Mouse (Mus musculus): ENCODE data around the gene Hist1h4j.
A peak's percentile ranks its signal among the peaks of the same experiment; 100 is the strongest.

Hist1h4j gene

GRCm38 (mm10) chr13:21779767-21780731 is 45.2 kb downstream of the Hist1h4j start, which contains the start of gene Hist1h1b:
Gene Hist1h1b (minus strand): TSS chr13:21780625.
- DNase-seq (ENCODE audit: inconsistent ontology term) = peak; percentile 83

DNA sequence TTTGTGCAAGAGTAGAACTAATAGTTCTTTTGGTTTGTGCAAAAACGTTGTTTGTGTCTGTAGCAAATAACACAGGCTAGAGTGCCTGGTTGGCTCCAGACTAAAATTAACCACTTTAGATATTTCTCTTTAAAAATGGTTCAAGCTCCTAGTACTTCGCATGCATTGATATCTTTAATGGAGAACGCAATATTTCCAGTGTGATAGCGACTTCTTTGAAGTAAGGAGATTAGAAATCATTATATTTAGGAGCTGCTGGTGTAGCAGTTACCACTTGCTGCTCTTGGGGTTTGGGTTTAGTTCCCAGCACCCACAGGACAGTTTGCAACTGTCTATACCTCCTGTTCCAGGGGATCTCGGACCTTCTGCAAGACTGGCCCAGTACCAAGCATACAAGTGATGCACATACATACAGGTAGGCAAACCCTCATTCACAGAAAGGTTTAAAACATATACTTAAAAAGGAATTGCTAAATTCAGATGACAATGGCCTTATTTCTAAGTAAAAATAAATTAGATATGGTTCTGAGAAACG is 46.2 kb downstream of the Hist1h4j start:
- no peak for DNase-seq (ENCODE audit: inconsistent ontology term)

DNA sequence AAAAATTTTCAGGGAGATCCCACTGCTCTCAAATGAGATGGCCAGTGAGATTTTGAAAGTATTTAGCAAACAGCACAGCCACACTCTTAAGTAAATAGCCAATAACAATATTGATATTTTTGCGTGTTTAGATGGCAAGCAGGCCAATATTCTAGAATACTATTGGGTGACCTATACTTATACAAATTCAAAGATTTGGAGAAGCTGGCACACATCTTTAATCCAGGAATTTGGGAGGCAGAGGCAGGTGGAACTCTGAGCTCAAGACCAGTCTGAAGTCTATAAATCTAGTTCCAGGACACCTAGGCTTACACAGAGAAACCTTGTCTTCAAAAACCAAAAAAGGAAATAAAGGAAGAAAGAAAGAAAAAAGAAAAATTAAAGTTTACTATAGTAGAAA is 46.8 kb downstream of the Hist1h4j start:
- DNase-seq (ENCODE audit: inconsistent ontology term) = no peak

DNA sequence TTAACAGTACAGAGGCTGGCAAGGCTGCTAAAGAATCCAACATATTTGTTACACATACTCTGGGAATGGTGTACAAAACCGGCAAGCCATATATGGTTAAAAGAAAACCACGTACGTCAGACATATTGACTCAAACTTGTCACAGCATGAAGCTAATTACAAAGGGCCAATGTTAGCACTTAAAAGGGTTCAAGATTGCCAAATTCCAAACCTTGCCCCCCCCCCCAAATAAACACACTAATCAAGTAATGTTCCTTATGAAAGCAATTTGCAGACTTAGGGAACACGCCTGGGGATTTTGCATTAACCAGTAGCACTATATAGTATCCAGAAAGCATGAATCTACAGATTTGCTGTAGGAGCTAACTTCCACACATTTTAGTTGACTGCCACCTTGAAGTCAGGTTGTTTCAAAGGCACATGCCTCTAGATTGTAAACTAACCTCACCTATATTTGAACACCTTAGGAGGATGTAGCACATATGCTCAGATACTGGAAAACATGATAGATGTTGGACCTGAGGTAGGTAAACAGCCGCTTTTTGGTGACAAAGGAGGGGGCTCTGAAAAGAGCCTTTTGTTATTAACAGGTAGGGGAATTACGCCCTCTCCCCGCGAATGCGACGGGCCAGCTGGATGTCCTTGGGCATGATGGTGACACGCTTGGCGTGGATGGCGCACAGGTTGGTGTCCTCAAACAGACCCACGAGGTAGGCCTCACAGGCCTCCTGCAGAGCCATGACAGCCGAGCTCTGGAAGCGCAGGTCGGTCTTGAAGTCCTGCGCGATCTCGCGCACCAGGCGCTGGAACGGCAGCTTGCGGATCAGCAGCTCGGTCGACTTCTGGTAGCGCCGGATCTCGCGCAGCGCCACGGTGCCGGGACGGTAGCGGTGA is 47.7 kb downstream of the Hist1h4j start:
- DNase-seq (ENCODE audit: inconsistent ontology term) = peak; percentile 77

- peak; percentile 91 for DNase-seq (ENCODE audit: inconsistent ontology term)
These were observed 48.4 kb downstream of the Hist1h4j start, which contains the start of gene Hist1h3i for GRCm38 (mm10) chr13:21783255-21783617. Gene Hist1h3i (minus strand): TSS chr13:21783370.

DNA sequence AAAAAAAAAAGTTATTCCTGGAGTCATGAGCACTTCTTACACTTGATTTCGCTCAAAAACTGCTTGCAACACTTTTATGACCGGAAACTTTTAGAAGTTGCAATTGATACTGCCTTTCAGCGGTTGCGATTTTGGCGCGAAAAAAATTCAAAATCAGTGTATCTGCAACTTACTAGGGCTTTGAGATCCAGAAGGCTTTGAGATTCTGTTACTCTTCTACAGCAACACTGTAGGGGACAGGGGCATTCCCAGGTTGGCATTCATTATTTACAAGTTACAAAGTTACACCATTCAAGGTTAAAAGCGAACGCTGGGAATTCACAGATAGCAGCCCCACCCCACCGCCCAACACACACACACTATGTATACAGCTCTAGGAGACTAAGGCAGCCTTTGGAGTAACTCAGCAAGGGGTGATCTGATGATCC is 48.9 kb downstream of the Hist1h4j start:
- no peak for DNase-seq (ENCODE audit: inconsistent ontology term)

GRCm38 (mm10) chr13:21784311-21784710 is 49.4 kb downstream of the Hist1h4j start:
- no peak for DNase-seq (ENCODE audit: inconsistent ontology term)
